Mouse (Mus musculus): ENCODE measurements around the gene Kif24.

The Kif24 gene

GRCm38 (mm10) chr4:41348584-41349198 lies 116.0 kb downstream of the Kif24 start, which contains the start of gene Ubap1:
TSS of gene Ubap1 (plus strand) at chr4:41348996.
- peak; percentile 98 for DNase-seq (ENCODE audit: low read depth, low spot score)

GRCm38 (mm10) chr4:41347839-41348238 lies 116.8 kb downstream of the Kif24 start:
- no peak for DNase-seq (ENCODE audit: low read depth, low spot score)

GRCm38 (mm10) chr4:41346011-41346410 lies 118.7 kb downstream of the Kif24 start:
- no peak for DNase-seq (ENCODE audit: low read depth, low spot score)

GRCm38 (mm10) chr4:41340912-41341550 lies 123.7 kb downstream of the Kif24 start:
- no peak for DNase-seq (ENCODE audit: low read depth, low spot score)
